In the genomic region with DNA sequence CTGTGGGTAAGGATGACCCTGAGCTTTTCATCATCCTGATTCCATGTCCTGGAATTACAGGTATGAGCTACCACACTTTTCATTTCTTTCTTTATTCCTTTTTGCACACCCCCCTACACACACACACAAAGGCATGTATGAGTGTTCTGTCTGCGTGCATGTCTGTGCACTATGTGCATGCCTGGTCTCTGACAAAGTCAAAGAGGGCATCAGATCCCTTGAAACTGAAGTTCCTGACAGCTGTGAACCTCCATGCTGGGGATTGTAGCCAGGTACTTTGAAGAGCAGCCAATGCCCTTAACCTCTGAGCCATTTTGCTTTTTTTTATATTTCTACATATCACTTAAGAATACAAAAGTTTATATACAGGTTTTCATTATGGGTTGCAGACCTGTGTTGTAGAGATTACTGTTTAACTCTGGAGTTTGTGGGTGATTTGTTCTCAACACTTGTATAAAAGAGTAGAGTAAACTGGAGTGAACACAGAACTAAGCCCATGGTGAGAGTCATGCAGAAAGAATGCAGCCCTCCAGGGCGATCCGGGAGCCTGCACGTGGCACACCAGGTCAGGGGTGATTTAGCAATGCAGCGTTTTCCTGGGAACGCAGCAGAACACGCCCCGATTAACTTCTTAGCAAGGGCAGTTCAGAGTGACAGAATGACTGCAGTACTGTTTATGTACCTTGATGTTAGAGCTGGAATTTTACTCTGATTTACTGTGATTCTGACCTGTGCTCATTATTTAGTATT, we compare ENCODE assay signal across 8 mouse cellular contexts. TPM values are rescaled to one million over a fixed set of nuclear protein-coding genes. Genes with fewer than 3 reads are reported as not detected.
DNase-seq lines count a peak whose midpoint lies in the region; ATAC-seq lines count a peak whose summit lies in the region.

No protein-coding gene starts in this region.

- H3K4me3 ChIP-seq in heart, embryonic 11.5 days (ENCODE audit: low read depth, low read length), result no peak overlapping the region
- H3K4me3 ChIP-seq in limb, embryonic 10.5 days, result no peak overlapping the region

- peaks cover 2% of the 10 kb centered on the region for H3K36me3 ChIP-seq in heart, embryonic 11.5 days (ENCODE audit: control insufficient read depth, insufficient read depth, low read length)
- H3K36me3 ChIP-seq in limb, embryonic 10.5 days, result peaks cover 5% of the 10 kb centered on the region

- peak overlapping the region; percentile 32 for H3K4me2 ChIP-seq in heart, embryonic 11.5 days

- H3K4me1 ChIP-seq in heart, embryonic 11.5 days (ENCODE audit: control insufficient read depth, insufficient read depth, low read length), result peaks cover 54% of the 10 kb centered on the region
- H3K4me1 ChIP-seq in limb, embryonic 10.5 days, result peaks cover 28% of the 10 kb centered on the region

- no peaks in the 10 kb centered on the region for H3K9me3 ChIP-seq in heart, embryonic 11.5 days (replicated peaks; ENCODE audit: control insufficient read depth, low read length)
- no peaks in the 10 kb centered on the region for H3K9me3 ChIP-seq in limb, embryonic 10.5 days (replicated peaks)

- ATAC-seq in heart, embryonic 11.5 days (replicated peaks; ENCODE audit: insufficient number of reproducible peaks, low FRiP score, low TSS enrichment), result no peak

- H3K9ac ChIP-seq in heart, embryonic 11.5 days (ENCODE audit: low read depth, low read length), result no peak overlapping the region

- H3K27me3 ChIP-seq in heart, embryonic 11.5 days (ENCODE audit: control insufficient read depth, insufficient read depth, low read length), result no peaks in the 10 kb centered on the region
- H3K27me3 ChIP-seq in limb, embryonic 10.5 days (ENCODE audit: low read depth, poor library complexity, severe bottlenecking), result no peaks in the 10 kb centered on the region

- 23% methylated on average over 8 of the region's 8 CpGs for WGBS in heart, embryonic 11.5 days (ENCODE audit: insufficient replicate concordance)
- WGBS in limb, embryonic 10.5 days, result 33% methylated on average over 8 of the region's 8 CpGs

- DNase-seq in ovary, postnatal 36 days (ENCODE audit: low spot score), result peak; percentile 32
- no peak for DNase-seq in ovary, postnatal 10 days (ENCODE audit: low spot score)
- DNase-seq in limb, embryonic 10.5 days (ENCODE audit: low spot score), result peak; percentile 47
- DNase-seq in skeletal muscle tissue, adult 2 months (ENCODE audit: low read depth, low spot score), result peak; percentile 65
- no peak for DNase-seq in cerebellum, adult 9-11 months
- DNase-seq in T-cell, adult 2 months (ENCODE audit: low spot score), result no peak
- no peak for DNase-seq in cerebellum, postnatal 25 days

- peak overlapping the region; percentile 82 for H3K27ac ChIP-seq in heart, embryonic 11.5 days (ENCODE audit: low read depth, low read length)
- H3K27ac ChIP-seq in limb, embryonic 10.5 days, result no peak overlapping the region

RNA-seq across cellular contexts. Expression of gene Trak2, which starts 22.2 kb away (rescaled TPM):
- polyA plus RNA-seq in heart, embryonic 11.5 days (2014; fragmentation: Nextera tagmentation; extraction: Ambion mirVana), result 29.8 and 33.9 TPM in 2 replicates
- polyA plus RNA-seq in limb, embryonic 10.5 days (2016; fragmentation: Nextera tagmentation; extraction: Ambion mirVana), result 7.5 and 9.3 TPM in 2 replicates

RNA-seq across cellular contexts. Expression of gene Stradb, which starts 22.2 kb away (rescaled TPM):
- 26.9 and 27.5 TPM in 2 replicates for polyA plus RNA-seq in heart, embryonic 11.5 days (2014; fragmentation: Nextera tagmentation; extraction: Ambion mirVana)
- 19.1 and 20.2 TPM in 2 replicates for polyA plus RNA-seq in limb, embryonic 10.5 days (2016; fragmentation: Nextera tagmentation; extraction: Ambion mirVana)

Comparison
In these comparisons a context has a peak if more than half of its experiments do, and no peak if none do; other contexts are left out.
1. DNase-seq: peak in ovary, postnatal 36 days (single experiment), limb, embryonic 10.5 days (single experiment) and skeletal muscle tissue, adult 2 months (single experiment); none in ovary, postnatal 10 days (single experiment), cerebellum, adult 9-11 months (single experiment), T-cell, adult 2 months (single experiment) and cerebellum, postnatal 25 days (0 of 2).